Mouse (Mus musculus): ENCODE results near the gene Oaf.

DNA sequence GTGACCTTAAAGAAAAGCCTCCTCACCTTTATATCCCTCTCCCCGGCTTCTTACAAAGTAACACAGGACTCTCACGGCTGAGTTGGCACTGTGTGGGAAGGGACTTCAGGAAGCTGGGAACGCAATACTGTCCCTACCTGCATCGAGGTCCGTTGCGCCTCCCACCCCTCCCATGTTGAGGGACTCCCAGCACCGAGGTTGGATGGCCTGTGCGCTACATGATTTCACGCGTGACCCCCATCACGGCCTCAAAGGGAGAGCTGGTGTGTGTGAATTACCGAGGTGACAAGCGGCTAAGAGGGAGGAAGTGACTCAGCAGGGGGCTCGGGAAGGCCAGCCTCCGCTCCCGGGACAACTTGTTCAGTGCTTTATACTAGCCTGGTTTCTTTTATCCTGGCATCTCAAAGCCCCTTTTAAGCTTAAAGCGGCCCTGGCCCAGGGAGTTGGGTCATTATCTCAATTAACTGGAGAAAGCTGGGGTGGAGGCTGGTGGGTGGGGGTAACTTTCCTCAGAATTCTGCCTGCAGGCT, 31.1 kb upstream of the Oaf start:
- TF ChIP-seq POLR2A (IDR thresholded peaks at IDR 0.05; ENCODE audit: low read depth, low read length), result no peak
- no peak for TF ChIP-seq CTCF (IDR thresholded peaks at IDR 0.05; ENCODE audit: extremely low read depth, insufficient read length, insufficient replicate concordance, low read depth, low read length)
